Mouse (Mus musculus): ENCODE data around the gene Calhm6.

The Calhm6 gene

GRCm38 (mm10) chr10:34096418-34096883, 31.3 kb downstream of the Calhm6 start, which contains the start of gene Calhm5:
Calhm5 (minus strand) TSS chr10:34096519.
- no peak for DNase-seq (ENCODE audit: low read depth, low spot score)

GRCm38 (mm10) chr10:34095964-34096363, 31.8 kb downstream of the Calhm6 start:
- DNase-seq (ENCODE audit: low read depth, low spot score) = no peak

- DNase-seq (ENCODE audit: low read depth, low spot score) = no peak
Observed at GRCm38 (mm10) chr10:34095147-34095546, 32.6 kb downstream of the Calhm6 start.

- DNase-seq (ENCODE audit: low read depth, low spot score) = no peak
Observed at GRCm38 (mm10) chr10:34091888-34092287, 35.9 kb downstream of the Calhm6 start.

GRCm38 (mm10) chr10:34090481-34090880, 37.3 kb downstream of the Calhm6 start:
- no peak for DNase-seq (ENCODE audit: low read depth, low spot score)

GRCm38 (mm10) chr10:34089517-34089916, 38.3 kb downstream of the Calhm6 start:
- DNase-seq (ENCODE audit: low read depth, low spot score) = no peak

GRCm38 (mm10) chr10:34088515-34088914, 39.3 kb downstream of the Calhm6 start:
- DNase-seq (ENCODE audit: low read depth, low spot score) = no peak

- DNase-seq (ENCODE audit: low read depth, low spot score) = no peak
Observed at GRCm38 (mm10) chr10:34086514-34086913, 41.3 kb downstream of the Calhm6 start.
